Mouse (Mus musculus): ENCODE data around the gene Myo3b.

GRCm38 (mm10) chr2:70260646-70261195, 221.8 kb downstream of the Myo3b start:
- TF ChIP-seq POLR2A (IDR thresholded peaks at IDR 0.05; ENCODE audit: control insufficient read depth, low read depth, low read length) (no peak), CTCF (IDR thresholded peaks at IDR 0.05; ENCODE audit: control insufficient read depth, insufficient read depth, insufficient replicate concordance, low read depth, low read length) (no peak)
